Mouse (Mus musculus) limb, embryonic 11.5 days (tissue): ENCODE data around the gene Rplp1. TPM values are rescaled to one million over a fixed set of nuclear protein-coding genes. Genes with fewer than 3 reads are reported as not detected.

Experiments
- ATAC-seq: fragments of 200-750 bp; cut with Nextera tagmentation; 2 replicates; pipeline ENCODE4 v1.8.0; 2017; ENCODE audit warnings: low read depth; ENCODE audit not compliant: insufficient number of reproducible peaks, low FRiP score, low TSS enrichment
- DNase-seq: peaks from one replicate; pipeline ENCODE4 v3.0.0-alpha.2; 2015; ENCODE audit warnings: low spot score
- H3K27ac ChIP-seq: fragments of 300-500 bp; sonication (generic); replicated peaks from 2 replicates; pipeline ENCODE4 v1.5.1; 2014; ENCODE audit warnings: low read depth, mild to moderate bottlenecking, low read length
- H3K27me3 ChIP-seq: fragments of 300-500 bp; sonication (generic); 2 replicates; pipeline ENCODE4 v1.6.1; 2014; ENCODE audit warnings: mild to moderate bottlenecking, low read length, mixed read lengths; ENCODE audit not compliant: control insufficient read depth, insufficient read depth
- H3K36me3 ChIP-seq: fragments of 300-500 bp; sonication (generic); 2 replicates; pipeline ENCODE4 v1.6.1; 2014; ENCODE audit warnings: mild to moderate bottlenecking, low read length, moderate library complexity, mixed read lengths; ENCODE audit not compliant: control insufficient read depth, insufficient read depth
- H3K4me1 ChIP-seq: fragments of 300-500 bp; sonication (generic); 2 replicates; pipeline ENCODE4 v1.6.1; 2014; ENCODE audit warnings: low read length, mixed read lengths; ENCODE audit not compliant: control insufficient read depth, insufficient read depth
- H3K4me2 ChIP-seq: fragments of 300-500 bp; sonication (generic); 2 replicates; pipeline ENCODE4 v1.6.1; 2014; ENCODE audit warnings: low read depth, mild to moderate bottlenecking, moderate library complexity; ENCODE audit not compliant: severe bottlenecking
- H3K4me3 ChIP-seq: fragments of 300-500 bp; sonication (generic); 2 replicates; pipeline ENCODE4 v1.5.1; 2014; ENCODE audit warnings: low read depth, low read length
- H3K9ac ChIP-seq: fragments of 300-500 bp; sonication (generic); 2 replicates; pipeline ENCODE4 v1.6.1; 2014; ENCODE audit warnings: mild to moderate bottlenecking, low read length
- H3K9me3 ChIP-seq: fragments of 300-500 bp; sonication (generic); 2 replicates; pipeline ENCODE4 v1.6.1; 2016; ENCODE audit warnings: low read length; ENCODE audit not compliant: control insufficient read depth
- WGBS: fragments of 180-500 bp; shearing (Covaris S2); extraction: QIAGEN DNeasy Blood & Tissue Kit; methylation state at CpG from one replicate; pipeline ENCODE4 v1.1.7; 2014; 5-methylcytosine and 5-hydroxymethylcytosine counted together
- polyA plus RNA-seq: library from polyadenylated mRNA; unstranded; fragments of >200 nt; fragmentation: Nextera tagmentation; extraction: Ambion mirVana; gene quantifications from 2 replicates; pipeline ENCODE4 v1.2.1, GENCODE M21; 2014

The Rplp1 gene
- polyA plus RNA-seq, 1 experiment from 2014 or later, result 1,288 TPM

- H3K4me1 ChIP-seq, result peaks cover 11% of the 10 kb centered on the region; the same call in 1 of the 2 replicates
- H3K9me3 ChIP-seq, result no peaks in the 10 kb centered on the region
- H3K9ac ChIP-seq, result no peak overlapping the region
- no peak for ATAC-seq
- H3K4me2 ChIP-seq, result no peak overlapping the region
- no peak overlapping the region for H3K27ac ChIP-seq
- H3K36me3 ChIP-seq, result no peaks in the 10 kb centered on the region
- H3K4me3 ChIP-seq, result no peak overlapping the region
- peak; percentile 95 for DNase-seq
- 3% methylated on average over 8 of the region's 8 CpGs for WGBS
- no peaks in the 10 kb centered on the region for H3K27me3 ChIP-seq
These were observed 15.9 kb downstream of the Rplp1 start for GRCm38 (mm10) chr9:61898401-61898800.

GRCm38 (mm10) chr9:61895014-61895413 lies 19.3 kb downstream of the Rplp1 start:
- Histone ChIP-seq H3K9ac (peak overlapping the region; percentile 27; the same call in 1 of the 2 replicates), H3K27me3 (no peaks in the 10 kb centered on the region), H3K9me3 (no peaks in the 10 kb centered on the region), H3K4me3 (no peak overlapping the region), H3K4me2 (no peak overlapping the region), H3K27ac (0 out of 2 replicates have a peak overlapping the region, but pooled peaks have one; percentile 18), H3K4me1 (peaks cover 11% of the 10 kb centered on the region; the same call in 1 of the 2 replicates), H3K36me3 (no peaks in the 10 kb centered on the region)
- ATAC-seq (no peak), DNase-seq (no peak)
- 40% methylated on average over 8 of the region's 8 CpGs for WGBS

- no peaks in the 10 kb centered on the region for H3K9me3 ChIP-seq
- no peak overlapping the region for H3K9ac ChIP-seq
- H3K4me1 ChIP-seq, result no peaks in the 10 kb centered on the region
- no peak overlapping the region for H3K4me2 ChIP-seq
- no peak overlapping the region for H3K4me3 ChIP-seq
- DNase-seq, result no peak
- no peak overlapping the region for H3K27ac ChIP-seq
- no peaks in the 10 kb centered on the region for H3K27me3 ChIP-seq
- WGBS, result 74% methylated on average over 8 of the region's 8 CpGs
- ATAC-seq, result no peak
- H3K36me3 ChIP-seq, result no peaks in the 10 kb centered on the region
These were observed 24.5 kb downstream of the Rplp1 start for GRCm38 (mm10) chr9:61889855-61890254.

GRCm38 (mm10) chr9:61887661-61888379 lies 26.5 kb downstream of the Rplp1 start:
- Histone ChIP-seq H3K4me1 (no peaks in the 10 kb centered on the region), H3K36me3 (no peaks in the 10 kb centered on the region), H3K27me3 (no peaks in the 10 kb centered on the region), H3K4me3 (no peak overlapping the region), H3K27ac (no peak overlapping the region), H3K9me3 (no peaks in the 10 kb centered on the region), H3K9ac (no peak overlapping the region), H3K4me2 (no peak overlapping the region)
- DNase-seq (no peak), ATAC-seq (no peak)
- 76% methylated on average over 11 of the region's 11 CpGs for WGBS

GRCm38 (mm10) chr9:61885964-61886363 lies 28.4 kb downstream of the Rplp1 start:
- WGBS, result 81% methylated on average over 7 of the region's 7 CpGs
- DNase-seq, result no peak
- no peaks in the 10 kb centered on the region for H3K36me3 ChIP-seq
- H3K27ac ChIP-seq, result no peak overlapping the region
- no peaks in the 10 kb centered on the region for H3K4me1 ChIP-seq
- no peak for ATAC-seq
- H3K27me3 ChIP-seq, result no peaks in the 10 kb centered on the region
- H3K4me2 ChIP-seq, result no peak overlapping the region
- no peak overlapping the region for H3K4me3 ChIP-seq
- H3K9me3 ChIP-seq, result no peaks in the 10 kb centered on the region
- H3K9ac ChIP-seq, result no peak overlapping the region

- Histone ChIP-seq H3K4me1 (no peaks in the 10 kb centered on the region), H3K4me3 (no peak overlapping the region), H3K27me3 (no peaks in the 10 kb centered on the region), H3K36me3 (no peaks in the 10 kb centered on the region), H3K9ac (no peak overlapping the region), H3K4me2 (no peak overlapping the region), H3K27ac (no peak overlapping the region), H3K9me3 (no peaks in the 10 kb centered on the region)
- 74% methylated on average over 13 of the region's 13 CpGs for WGBS
- ATAC-seq (no peak), DNase-seq (no peak)
These were observed 29.4 kb downstream of the Rplp1 start for GRCm38 (mm10) chr9:61884936-61885335.

GRCm38 (mm10) chr9:61884375-61884774 lies 30.0 kb downstream of the Rplp1 start:
- Histone ChIP-seq H3K9me3 (no peaks in the 10 kb centered on the region), H3K4me3 (no peak overlapping the region), H3K27ac (no peak overlapping the region), H3K9ac (no peak overlapping the region), H3K36me3 (no peaks in the 10 kb centered on the region), H3K4me1 (no peaks in the 10 kb centered on the region), H3K4me2 (no peak overlapping the region), H3K27me3 (no peaks in the 10 kb centered on the region)
- 76% methylated on average over 7 of the region's 7 CpGs for WGBS
- ATAC-seq (no peak), DNase-seq (no peak)

- Histone ChIP-seq H3K4me2 (no peak overlapping the region), H3K4me1 (peaks cover 8% of the 10 kb centered on the region), H3K9ac (no peak overlapping the region), H3K27ac (no peak overlapping the region), H3K36me3 (no peaks in the 10 kb centered on the region), H3K4me3 (no peak overlapping the region), H3K27me3 (no peaks in the 10 kb centered on the region), H3K9me3 (no peaks in the 10 kb centered on the region)
- DNase-seq (no peak), ATAC-seq (no peak)
- 59% methylated on average over 3 of the region's 3 CpGs for WGBS
These were observed 32.2 kb downstream of the Rplp1 start for GRCm38 (mm10) chr9:61882179-61882578.

- WGBS, result 22% methylated on average over 2 of the region's 2 CpGs
- ATAC-seq (no peak), DNase-seq (peak; percentile 91)
- no peaks in the 10 kb centered on the region for H3K9me3 ChIP-seq
- no peaks in the 10 kb centered on the region for H3K36me3 ChIP-seq
- no peak overlapping the region for H3K4me3 ChIP-seq
- peaks cover 19% of the 10 kb centered on the region for H3K4me1 ChIP-seq
- H3K27ac ChIP-seq, result no peak overlapping the region
- H3K4me2 ChIP-seq, result no peak overlapping the region
- no peaks in the 10 kb centered on the region for H3K27me3 ChIP-seq
- H3K9ac ChIP-seq, result no peak overlapping the region
These were observed 35.5 kb downstream of the Rplp1 start for GRCm38 (mm10) chr9:61878889-61879288.
